Mouse (Mus musculus) hindbrain, postnatal 0 days (tissue): ENCODE measurements around the gene Isl2. TPM values are rescaled to one million over a fixed set of nuclear protein-coding genes. Genes with fewer than 3 reads are reported as not detected.
A peak's percentile ranks its signal among the peaks of the same experiment; 100 is the strongest.

Experiments used
- ATAC-seq: fragments of 200-750 bp; cut with Nextera tagmentation; 2 replicates; pipeline ENCODE4 v1.8.0; 2017; ENCODE audit warnings: mild to moderate bottlenecking, moderate TSS enrichment, moderate library complexity
- DNase-seq: peaks from one replicate; pipeline ENCODE4 v3.0.0-alpha.2; 2015; ENCODE audit warnings: low spot score
- H3K27ac ChIP-seq: fragments of 300-500 bp; sonication (generic); 2 replicates; pipeline ENCODE4 v1.5.1; 2014; ENCODE audit warnings: mild to moderate bottlenecking
- H3K27me3 ChIP-seq: fragments of 300-500 bp; sonication (generic); 2 replicates; pipeline ENCODE4 v1.6.1; 2014; ENCODE audit warnings: low read length, mixed read lengths; ENCODE audit not compliant: insufficient read depth
- H3K36me3 ChIP-seq: fragments of 300-500 bp; sonication (generic); 2 replicates; pipeline ENCODE4 v1.6.1; 2014; ENCODE audit warnings: low read length, mixed read lengths; ENCODE audit not compliant: insufficient read depth
- H3K4me1 ChIP-seq: fragments of 300-500 bp; sonication (generic); 2 replicates; pipeline ENCODE4 v1.6.1; 2014; ENCODE audit warnings: antibody characterized with exemption, low read length, mixed read lengths; ENCODE audit not compliant: insufficient read depth
- H3K4me2 ChIP-seq: fragments of 300-500 bp; sonication (generic); 2 replicates; pipeline ENCODE4 v1.6.1; 2014; ENCODE audit warnings: low read depth, mild to moderate bottlenecking, low read length, moderate library complexity, mixed read lengths
- H3K4me3 ChIP-seq: fragments of 300-500 bp; sonication (generic); 2 replicates; pipeline ENCODE4 v1.5.1; 2014; ENCODE audit warnings: low read length
- H3K9ac ChIP-seq: fragments of 300-500 bp; sonication (generic); replicated peaks from 2 replicates; pipeline ENCODE4 v1.6.1; 2014; ENCODE audit warnings: mild to moderate bottlenecking, low read length, moderate library complexity, mixed read lengths
- H3K9me3 ChIP-seq: fragments of 300-500 bp; sonication (generic); 2 replicates; pipeline ENCODE4 v1.6.1; 2016; ENCODE audit warnings: low read length, mixed read lengths
- CTCF ChIP-seq: IDR thresholded peaks from 2 replicates; pipeline ENCODE4 v1.5.1; 2016; ENCODE audit warnings: antibody characterized with exemption, control low read depth, low read depth
- WGBS: fragments of 180-500 bp; shearing (Covaris S2); extraction: QIAGEN DNeasy Blood & Tissue Kit; methylation state at CpG from one replicate; pipeline ENCODE4 v1.1.7; 2014; 5-methylcytosine and 5-hydroxymethylcytosine counted together
- polyA plus RNA-seq: library from polyadenylated mRNA; unstranded; fragments of >200 nt; fragmentation: Nextera tagmentation; extraction: Ambion mirVana; gene quantifications from 2 replicates; pipeline ENCODE4 v1.2.1, GENCODE M21; 2015
- total RNA-seq: library from RNA; depleted of rRNA; stranded (reverse); fragments of >200 nt; gene quantifications from 2 replicates; pipeline ENCODE4 v1.2.3, GENCODE M21; 2014

Isl2 gene
- total and polyA plus RNA-seq, 2 experiments from 2014 or later = 0.53 to 1.2 TPM

DNA sequence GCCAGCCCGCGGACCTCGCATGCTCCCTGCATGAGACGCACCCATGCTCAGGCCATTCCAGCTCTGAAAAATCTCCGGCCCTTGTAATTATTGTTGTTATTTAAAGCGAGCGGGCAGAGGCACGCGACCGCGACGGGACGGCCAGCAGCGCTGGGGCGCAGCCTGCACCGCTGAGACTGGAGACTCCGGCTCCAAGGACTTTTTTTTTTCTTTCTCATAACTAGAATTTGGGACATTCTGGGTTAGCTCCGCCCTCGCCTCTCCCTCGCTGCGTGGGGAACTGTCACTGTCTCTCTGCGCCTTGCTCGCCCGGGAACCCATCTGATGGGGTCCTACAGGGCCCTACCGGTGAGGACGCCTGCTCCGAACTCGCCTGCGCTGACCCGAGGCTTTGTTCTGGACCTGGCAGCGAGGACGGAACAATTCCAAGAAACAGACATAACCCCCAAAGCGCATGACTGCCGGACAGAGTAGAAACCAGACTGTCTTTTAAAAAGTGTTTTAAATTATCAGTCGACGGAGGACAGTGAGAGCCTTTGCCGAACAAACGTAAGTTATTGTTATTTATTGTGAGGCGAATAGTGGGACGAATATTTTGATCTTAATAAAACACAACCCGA lies 7.2 kb downstream of the Isl2 start:
- DNase-seq (no peak), ATAC-seq (no peak)
- no peak for TF ChIP-seq CTCF
- Histone ChIP-seq H3K36me3 (no peaks in the 10 kb centered on the region), H3K4me2 (peak overlapping the region; percentile 31; the same call in 1 of the 2 replicates), H3K9ac (no peak overlapping the region), H3K27me3 (peaks cover 65% of the 10 kb centered on the region), H3K9me3 (no peaks in the 10 kb centered on the region), H3K4me1 (no peaks in the 10 kb centered on the region; the same call in 1 of the 2 replicates), H3K27ac (no peak overlapping the region), H3K4me3 (peak overlapping the region; percentile 11; the same call in 1 of the 2 replicates)
- 5% methylated on average over 41 of the region's 41 CpGs for WGBS

DNA sequence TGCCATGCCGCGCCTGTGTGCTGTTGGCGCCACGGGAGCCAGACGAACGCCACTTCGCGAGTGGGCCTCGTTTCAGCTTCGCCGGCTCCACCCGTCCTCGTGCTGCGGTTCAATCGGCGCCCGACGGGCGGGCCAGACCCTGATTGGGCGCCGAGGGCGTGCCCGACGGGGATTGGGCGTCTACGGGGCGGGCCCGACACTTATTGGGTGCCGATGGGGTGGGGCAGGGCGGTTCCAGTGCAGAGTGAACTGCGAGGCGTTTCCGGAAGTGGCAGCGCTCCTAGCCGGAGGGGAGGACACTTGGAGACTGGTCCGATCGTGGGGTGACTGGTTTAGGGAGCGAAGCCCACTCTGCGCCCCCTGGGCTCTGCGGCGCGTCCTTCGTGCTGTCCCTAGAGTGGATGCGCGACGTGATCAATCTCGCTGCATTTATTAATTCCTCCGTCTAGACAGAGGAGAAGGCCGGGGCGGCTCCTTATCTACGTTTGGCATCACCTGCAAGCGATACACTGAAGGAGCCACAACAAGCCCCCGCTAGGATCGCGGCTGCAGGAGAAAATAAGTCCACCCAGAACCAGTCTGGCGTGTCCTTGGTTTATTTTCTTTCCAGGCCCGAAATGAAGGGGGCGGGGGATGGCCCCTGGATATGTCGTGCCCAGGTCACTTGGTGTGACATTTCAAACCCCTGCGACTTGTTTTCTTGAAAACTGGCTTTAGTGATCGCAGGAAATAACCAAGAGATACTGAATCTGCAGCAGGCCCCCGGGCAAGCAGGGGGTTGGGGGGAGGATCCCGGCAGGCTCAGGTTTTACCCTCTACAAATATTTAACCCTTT lies 7.9 kb downstream of the Isl2 start:
- H3K9ac ChIP-seq = no peak overlapping the region
- H3K27ac ChIP-seq = no peak overlapping the region
- H3K4me2 ChIP-seq = peak overlapping the region; percentile 31
- DNase-seq (no peak), ATAC-seq (peak; percentile 33; the same call in 1 of the 2 replicates)
- H3K27me3 ChIP-seq = peaks cover 62% of the 10 kb centered on the region
- no peak for TF ChIP-seq CTCF
- 3% methylated on average over 63 of the region's 63 CpGs for WGBS
- no peaks in the 10 kb centered on the region for H3K9me3 ChIP-seq
- no peaks in the 10 kb centered on the region for H3K36me3 ChIP-seq
- H3K4me3 ChIP-seq = peak overlapping the region; percentile 11
- H3K4me1 ChIP-seq = no peaks in the 10 kb centered on the region; the same call in 1 of the 2 replicates

DNA sequence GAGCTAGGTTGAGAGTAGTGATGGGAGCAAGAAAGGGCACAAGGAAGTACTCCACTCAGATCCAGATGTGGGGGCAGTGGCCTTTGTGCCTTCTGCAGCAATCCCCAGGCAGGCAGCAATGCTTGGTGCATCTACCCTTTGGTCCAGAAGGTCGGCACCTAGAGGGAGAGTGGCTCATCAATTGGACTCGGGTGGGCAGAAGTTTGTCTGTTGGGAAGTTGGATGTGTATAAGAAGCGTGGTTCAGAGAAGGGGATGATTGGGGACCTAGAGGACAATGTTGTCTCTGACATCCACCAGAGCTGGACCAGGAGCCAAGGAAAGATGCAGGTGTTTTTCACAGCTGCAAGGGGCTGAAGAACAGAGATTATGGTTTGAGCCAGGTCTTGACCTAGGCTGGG lies 10.4 kb downstream of the Isl2 start:
- H3K36me3 ChIP-seq = no peaks in the 10 kb centered on the region; the same call in 1 of the 2 replicates
- no peak overlapping the region for H3K4me3 ChIP-seq
- H3K9ac ChIP-seq = no peak overlapping the region
- no peak overlapping the region for H3K4me2 ChIP-seq
- TF ChIP-seq CTCF = no peak
- H3K4me1 ChIP-seq = no peaks in the 10 kb centered on the region; the same call in 1 of the 2 replicates
- no peak for DNase-seq
- no peak for ATAC-seq
- no peak overlapping the region for H3K27ac ChIP-seq
- H3K27me3 ChIP-seq = peaks cover 54% of the 10 kb centered on the region
- 29% methylated on average over 3 of the region's 3 CpGs for WGBS
- no peaks in the 10 kb centered on the region for H3K9me3 ChIP-seq

DNA sequence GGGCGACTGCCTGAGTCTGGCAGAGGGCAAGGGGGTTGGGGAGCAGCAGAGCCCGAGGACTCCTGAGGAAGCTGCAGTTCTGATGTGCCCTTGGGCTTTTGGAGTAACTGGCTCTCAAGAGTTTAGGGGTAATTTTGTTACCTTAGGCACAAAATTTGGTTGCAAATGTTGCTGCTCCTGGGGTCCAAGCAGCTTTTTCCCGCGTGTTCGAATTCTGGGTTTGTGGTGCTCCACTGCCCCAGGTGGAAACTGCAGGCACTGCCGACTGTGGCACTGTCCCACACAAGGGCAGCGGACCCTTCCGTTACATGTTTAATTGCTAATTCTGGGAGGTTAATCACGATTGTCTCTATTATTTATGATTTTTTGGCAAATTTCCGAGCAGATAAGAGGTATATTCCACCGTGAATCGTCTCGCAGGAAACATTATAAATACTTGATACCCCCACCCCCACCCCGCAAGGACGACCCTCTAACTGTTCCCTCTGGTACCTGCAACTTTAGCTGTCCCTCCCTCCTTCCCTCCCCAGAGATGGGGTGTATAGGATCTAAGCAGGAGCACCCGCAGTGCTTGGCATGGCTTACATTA lies 10.9 kb downstream of the Isl2 start:
- Histone ChIP-seq H3K4me3 (no peak overlapping the region), H3K4me2 (no peak overlapping the region), H3K27ac (no peak overlapping the region), H3K4me1 (no peaks in the 10 kb centered on the region; the same call in 1 of the 2 replicates), H3K9me3 (no peaks in the 10 kb centered on the region), H3K9ac (no peak overlapping the region), H3K27me3 (peaks cover 54% of the 10 kb centered on the region), H3K36me3 (no peaks in the 10 kb centered on the region; the same call in 1 of the 2 replicates)
- DNase-seq = no peak
- peak; percentile 61 for TF ChIP-seq CTCF
- 20% methylated on average over 16 of the region's 16 CpGs for WGBS
- ATAC-seq = no peak

DNA sequence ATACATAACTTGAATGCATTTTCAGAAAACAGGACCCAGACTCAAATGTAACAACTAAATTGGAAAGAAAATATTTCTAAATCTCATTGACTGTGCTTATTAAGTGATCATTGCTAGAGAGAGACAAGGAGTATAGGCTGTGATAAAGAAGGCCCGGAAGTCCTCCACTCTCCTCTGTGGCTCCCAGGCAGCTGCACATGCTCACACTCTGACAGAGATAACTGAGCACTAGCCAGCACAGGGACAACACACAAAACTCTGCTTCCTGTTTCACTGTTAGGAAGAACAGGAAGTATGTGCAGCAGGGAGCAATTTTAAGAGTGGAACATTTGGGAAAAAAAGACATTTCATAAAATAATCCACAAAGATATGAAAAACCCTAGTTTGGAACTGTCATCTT lies 16.5 kb downstream of the Isl2 start:
- DNase-seq = no peak
- WGBS = 73% methylated on average over 1 of the region's 1 CpGs
- no peak overlapping the region for H3K9ac ChIP-seq

DNA sequence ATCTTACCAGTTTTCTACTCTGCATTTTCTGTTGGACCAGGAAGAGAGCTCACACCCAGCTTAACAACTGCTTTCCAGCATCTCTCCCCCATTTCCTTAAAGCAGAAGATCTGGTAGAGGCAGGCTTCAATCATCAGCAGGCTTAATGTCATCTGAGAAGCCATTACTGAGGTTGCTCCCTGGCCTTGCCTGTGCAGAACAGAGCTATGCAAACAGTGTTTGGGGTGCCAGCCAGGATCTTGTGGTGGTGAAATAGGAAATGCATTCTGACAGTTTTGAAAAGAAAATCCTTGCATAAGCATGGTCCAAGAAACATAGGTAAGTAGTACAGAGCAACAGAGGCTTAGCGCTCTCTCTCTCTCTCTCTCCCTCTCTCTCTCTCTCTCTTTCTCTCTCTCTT lies 22.5 kb downstream of the Isl2 start:
- TF ChIP-seq CTCF = no peak
- DNase-seq (no peak), ATAC-seq (no peak)
- H3K4me1 ChIP-seq = no peaks in the 10 kb centered on the region
- WGBS = 88% methylated on average over 1 of the region's 1 CpGs
- H3K36me3 ChIP-seq = no peaks in the 10 kb centered on the region
- no peak overlapping the region for H3K27ac ChIP-seq
- no peak overlapping the region for H3K4me3 ChIP-seq
- no peaks in the 10 kb centered on the region for H3K27me3 ChIP-seq
- no peaks in the 10 kb centered on the region for H3K9me3 ChIP-seq
- H3K4me2 ChIP-seq = no peak overlapping the region
- no peak overlapping the region for H3K9ac ChIP-seq

More for the DNA sequence above, 16.5 kb downstream of the Isl2 start:
- Histone ChIP-seq H3K27me3 (peaks cover 1% of the 10 kb centered on the region; the same call in 1 of the 2 replicates), H3K4me3 (no peak overlapping the region), H3K36me3 (no peaks in the 10 kb centered on the region; the same call in 1 of the 2 replicates), H3K4me2 (no peak overlapping the region), H3K4me1 (no peaks in the 10 kb centered on the region), H3K9me3 (no peaks in the 10 kb centered on the region), H3K27ac (no peak overlapping the region)
- no peak for TF ChIP-seq CTCF
- no peak for ATAC-seq
